ENCODE assay signal across 8 mouse cellular contexts in the genomic region with DNA sequence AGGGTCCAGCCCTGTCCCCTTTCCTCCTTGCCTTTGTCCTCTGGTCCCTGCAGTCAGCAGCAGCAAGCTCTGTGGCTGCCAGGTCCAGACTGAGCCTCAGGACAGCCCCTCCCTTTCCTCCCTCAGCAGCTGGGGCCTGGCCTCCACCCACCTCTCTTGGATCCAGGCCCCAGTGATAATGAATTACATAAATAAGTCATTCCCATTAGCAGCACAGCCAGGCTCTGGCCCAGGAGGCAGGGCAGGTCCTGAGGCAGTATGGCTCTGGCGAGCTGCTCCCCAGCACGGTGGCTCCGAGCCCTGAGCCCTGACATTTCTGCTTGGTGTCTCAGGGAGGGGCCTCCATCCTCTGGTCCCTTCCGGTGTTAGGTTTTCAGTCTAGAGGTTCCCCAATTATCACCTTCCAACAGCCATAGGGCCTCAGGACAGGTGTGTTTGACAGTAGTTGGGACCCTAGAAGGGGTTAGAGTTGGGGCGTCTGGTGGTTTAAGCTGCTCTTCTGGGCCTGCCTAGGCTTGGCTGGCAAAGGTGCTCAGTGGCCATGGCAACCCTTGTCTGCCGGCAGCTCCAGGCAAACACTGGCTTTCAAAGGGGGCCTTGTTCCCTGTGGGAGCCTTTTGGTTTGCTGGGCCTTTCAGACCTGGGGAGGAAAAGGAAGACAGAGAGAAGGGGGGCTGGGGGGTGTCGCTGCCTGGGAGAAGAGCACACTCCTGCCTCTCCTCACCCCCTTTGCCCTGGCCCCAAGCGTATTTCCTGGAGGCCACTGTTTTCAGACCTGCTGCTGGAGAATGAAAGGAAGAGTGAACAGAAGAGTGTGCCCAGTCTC. TPM values are rescaled to one million over a fixed set of nuclear protein-coding genes. Genes with fewer than 3 reads are reported as not detected.
DNase-seq lines count a peak whose midpoint lies in the region; ATAC-seq lines count a peak whose summit lies in the region.

No protein-coding gene starts in this region.

- H3K4me3 ChIP-seq in hindbrain, embryonic 11.5 days (ENCODE audit: low read depth, low read length), result no peak overlapping the region

- H3K9ac ChIP-seq in hindbrain, embryonic 11.5 days (ENCODE audit: low read depth, low read length), result peak overlapping the region; percentile 61

- peak overlapping the region; percentile 20 for H3K4me2 ChIP-seq in hindbrain, embryonic 11.5 days (replicated peaks; ENCODE audit: low read depth, low read length)

- peaks cover 21% of the 10 kb centered on the region for H3K4me1 ChIP-seq in hindbrain, embryonic 11.5 days (replicated peaks; ENCODE audit: control insufficient read depth, insufficient read depth, low read length)

- peak; percentile 91 for ATAC-seq in hindbrain, embryonic 11.5 days (ENCODE audit: low FRiP score)

- no peaks in the 10 kb centered on the region for H3K9me3 ChIP-seq in hindbrain, embryonic 11.5 days (ENCODE audit: control insufficient read depth, low read length)

- DNase-seq in MN1 (ENCODE audit: low spot score), result peak; percentile 91
- DNase-seq in cerebellum, adult 9-11 months, result peak; percentile 91
- peak; percentile 54 to 62 for DNase-seq in frontal cortex, postnatal 10 days (ENCODE audit: low spot score in 2 of 2)
- DNase-seq in hindbrain, embryonic 11.5 days (ENCODE audit: low spot score), result peak; percentile 77
- peak; percentile 37 to 38 for DNase-seq in layer of hippocampus, postnatal 25 days (ENCODE audit: extremely low spot score in 1 of 2, low spot score in 1 of 2)
- peak; percentile 90 for DNase-seq in lung, postnatal 25 days (ENCODE audit: low spot score)
- DNase-seq in right cerebral cortex, postnatal 14 days, result peak; percentile 24
- no peak for DNase-seq in thymus, adult 18-20 months

- WGBS in hindbrain, embryonic 11.5 days, result 9% methylated on average over 8 of the region's 8 CpGs

- H3K36me3 ChIP-seq in hindbrain, embryonic 11.5 days (ENCODE audit: control insufficient read depth, insufficient read depth, low read length), result 0 out of 2 replicates have a peak, but pooled peaks cover 2% of the 10 kb centered on the region

- no peaks in the 10 kb centered on the region for H3K27me3 ChIP-seq in hindbrain, embryonic 11.5 days (ENCODE audit: control insufficient read depth, insufficient read depth, low read length)

- H3K27ac ChIP-seq in hindbrain, embryonic 11.5 days (ENCODE audit: low read depth, low read length), result peak overlapping the region; percentile 97

RNA-seq across cellular contexts. Expression of a gene that starts 21.2 kb away (rescaled TPM):
- 17.6 TPM in 2 replicates for polyA plus RNA-seq in hindbrain, embryonic 11.5 days (2014; fragmentation: Nextera tagmentation; extraction: Ambion mirVana)
- 10 to 100 TPM; 26.0 to 33.3 TPM for total RNA-seq in layer of hippocampus, postnatal 25 days (2021)

RNA-seq across cellular contexts. Expression of a gene that starts 51.0 kb away (rescaled TPM):
- 77.7 and 80.7 TPM in 2 replicates for polyA plus RNA-seq in hindbrain, embryonic 11.5 days (2014; fragmentation: Nextera tagmentation; extraction: Ambion mirVana)
- 10 to 100 TPM; 22.1 TPM for total RNA-seq in layer of hippocampus, postnatal 25 days (2021)

Comparison
In these comparisons a context has a peak if more than half of its experiments do, and no peak if none do; other contexts are left out.
1. DNase-seq: peak in MN1 (single experiment), cerebellum, adult 9-11 months (single experiment), frontal cortex, postnatal 10 days (2 of 2), hindbrain, embryonic 11.5 days (single experiment), layer of hippocampus, postnatal 25 days (2 of 2), lung, postnatal 25 days (single experiment) and right cerebral cortex, postnatal 14 days (single experiment); none in thymus, adult 18-20 months (0 of 2).